Mouse (Mus musculus): ENCODE measurements at regions not wholly inside any gene's neighbourhood (a gene's known extent, or its start where the extent isn't known, plus 50 kb on each side); places are given as distances from the start of the nearest gene placed in this dataset.

DNA sequence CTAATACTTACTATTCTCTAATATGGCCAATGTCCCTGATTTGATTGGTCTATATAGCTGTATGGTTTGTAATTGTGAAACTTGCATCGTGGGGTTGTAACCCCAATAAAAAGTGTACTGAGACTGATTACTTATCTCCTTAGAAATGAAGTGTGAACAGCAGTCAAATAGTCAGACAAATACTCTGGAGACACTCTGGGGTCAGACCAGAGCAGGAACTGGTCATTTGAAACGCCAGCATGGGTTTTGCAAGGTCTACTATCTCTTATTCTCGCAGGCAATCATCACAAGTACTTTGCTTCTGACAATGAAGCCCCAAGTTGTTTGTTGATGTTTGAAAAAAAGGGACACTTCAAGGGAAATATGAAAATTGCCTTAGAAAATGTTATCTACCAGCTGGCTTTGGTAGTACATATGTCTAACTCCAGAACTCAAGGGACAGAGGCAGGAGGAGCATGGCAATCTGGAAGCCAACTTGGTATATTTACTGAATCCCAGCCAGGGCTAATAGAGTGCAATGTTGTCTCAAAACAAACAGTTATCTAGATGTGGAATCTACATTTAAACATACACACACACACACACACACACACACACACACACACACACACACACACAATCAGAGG lies 64.1 kb downstream of the Npy1r start:
- TF ChIP-seq MAFK (IDR thresholded peaks at IDR 0.05; ENCODE audit: insufficient replicate concordance, low read length) (no peak), RCOR1 (conservative IDR thresholded peaks at IDR 0.05; ENCODE audit: low read depth, low read length) (no peak), CTCF (conservative IDR thresholded peaks at IDR 0.05 in 1 of 2, IDR thresholded peaks at IDR 0.05 in 1 of 2; ENCODE audit: low read depth in 2 of 2, low read length in 2 of 2) (no peak), MYC (IDR thresholded peaks at IDR 0.05; ENCODE audit: low read depth, low read length) (no peak), SIN3A (IDR thresholded peaks at IDR 0.05; ENCODE audit: low read length) (no peak), POLR2A (IDR thresholded peaks at IDR 0.05; ENCODE audit: low read depth, low read length) (no peak), E2F4 (IDR thresholded peaks at IDR 0.05; ENCODE audit: insufficient replicate concordance, low read depth, low read length) (no peak), PAX5 (IDR thresholded peaks at IDR 0.05; ENCODE audit: low read length) (no peak), MXI1 (IDR thresholded peaks at IDR 0.05; ENCODE audit: low read depth, low read length) (no peak), ETS1 (conservative IDR thresholded peaks at IDR 0.05; ENCODE audit: low read depth, low read length) (no peak)
